Mouse (Mus musculus): ENCODE measurements around the gene Grik4.

GRCm38 (mm10) chr9:42751160-42751559, 193.1 kb downstream of the Grik4 start:
- TF ChIP-seq CTCF (IDR thresholded peaks at IDR 0.05; ENCODE audit: low read depth, low read length) (no peak), POLR2A (IDR thresholded peaks at IDR 0.05; ENCODE audit: extremely low read depth, insufficient read depth, low read length) (no peak)

All from liver, adult 2 months (tissue).